Mouse (Mus musculus): ENCODE measurements around the gene E2f8. TPM values are rescaled to one million over a fixed set of nuclear protein-coding genes. Genes with fewer than 3 reads are reported as not detected.

E2f8 gene
- total and polyA plus RNA-seq, 3 experiments: 2.6 to 17.1 (median 3.8) TPM

GRCm38 (mm10) chr7:48898416-48898815, 17.0 kb upstream of the E2f8 start:
- no peak for DNase-seq (ENCODE audit: extremely low read depth)
- Histone ChIP-seq H3K4me2 (ENCODE audit: insufficient read depth, low read depth, poor library complexity, severe bottlenecking) (no peak overlapping the region), H3K36me3 (replicated peaks in 1 of 2; ENCODE audit: control insufficient read depth in 1 of 2, insufficient read depth in 1 of 2, low read length in 1 of 2) (no peaks in the 10 kb centered on the region), H3K27me3 (replicated peaks) (peaks cover 3% of the 10 kb centered on the region), H3K9ac (ENCODE audit: insufficient read depth, low read depth) (no peak overlapping the region), H3K4me3 (replicated peaks in 1 of 3; ENCODE audit: low read depth in 2 of 3, low read length in 2 of 3, poor library complexity in 1 of 3) (no peak overlapping the region), H3K4me1 (ENCODE audit: control insufficient read depth in 1 of 2, insufficient read depth in 2 of 2) (peaks cover 4 to 6% of the 10 kb centered on the region in 2 experiments; a peak in 2 of 4 replicates), H3K79me2 (replicated peaks; ENCODE audit: control insufficient read depth, extremely low read depth, insufficient read depth, poor library complexity, severe bottlenecking) (no peaks in the 10 kb centered on the region), H3K27ac (ENCODE audit: insufficient read depth, low read depth) (no peak overlapping the region), H3K9me3 (replicated peaks; ENCODE audit: low read length) (no peaks in the 10 kb centered on the region)
- in situ Hi-C loops (cut with MboI; ENCODE audit: low pct_ligation_motif_present, low pct_unique_long_range_greater_than_20kb, low sequenced_read_pairs) (no loop called here), dilution Hi-C loops (cut with MboI; ENCODE audit: extremely low pct_ligation_motif_present, extremely low pct_unique_long_range_greater_than_20kb, low sequenced_read_pairs) (no loop called here)
- no peak for TF ChIP-seq POLR2AphosphoS2 (IDR thresholded peaks at IDR 0.05; ENCODE audit: low read depth, low read length)
- TF ChIP-seq TBP (conservative IDR thresholded peaks at IDR 0.05; ENCODE audit: low read depth, low read length): no peak
- no peak for TF ChIP-seq PAX5 (IDR thresholded peaks at IDR 0.05; ENCODE audit: low read length)
- TF ChIP-seq NELFE (IDR thresholded peaks at IDR 0.05; ENCODE audit: low read depth, low read length): no peak
- TF ChIP-seq NRF1 (IDR thresholded peaks at IDR 0.05; ENCODE audit: low read depth, low read length): no peak
- TF ChIP-seq MYC (IDR thresholded peaks at IDR 0.05; ENCODE audit: low read depth, low read length): no peak
- no peak for TF ChIP-seq SIN3A (IDR thresholded peaks at IDR 0.05; ENCODE audit: low read length)

- H3K27me3 ChIP-seq (replicated peaks): peaks cover 4% of the 10 kb centered on the region
- H3K27ac ChIP-seq (ENCODE audit: insufficient read depth, low read depth): no peak overlapping the region
- no peaks in the 10 kb centered on the region for H3K36me3 ChIP-seq (replicated peaks in 1 of 2; ENCODE audit: control insufficient read depth in 1 of 2, insufficient read depth in 1 of 2, low read length in 1 of 2)
- TF ChIP-seq EP300 (IDR thresholded peaks at IDR 0.05; ENCODE audit: low read length) (no peak), ETS1 (conservative IDR thresholded peaks at IDR 0.05; ENCODE audit: low read depth, low read length) (no peak), ZMIZ1 (IDR thresholded peaks at IDR 0.05; ENCODE audit: low read depth, low read length) (no peak), RCOR1 (conservative IDR thresholded peaks at IDR 0.05; ENCODE audit: low read depth, low read length) (no peak), JUND (conservative IDR thresholded peaks at IDR 0.05; ENCODE audit: low read depth, low read length) (no peak), ZNF384 (IDR thresholded peaks at IDR 0.05; ENCODE audit: low read depth, low read length) (no peak), IRF4 (IDR thresholded peaks at IDR 0.05; ENCODE audit: low read depth, low read length) (no peak), SIN3A (IDR thresholded peaks at IDR 0.05; ENCODE audit: low read length) (no peak), TCF12 (IDR thresholded peaks at IDR 0.05; ENCODE audit: low read depth, low read length) (no peak), MEF2A (IDR thresholded peaks at IDR 0.05; ENCODE audit: borderline replicate concordance, low read depth, low read length) (no peak), NELFE (IDR thresholded peaks at IDR 0.05; ENCODE audit: low read depth, low read length) (no peak)
- H3K79me2 ChIP-seq (replicated peaks; ENCODE audit: control insufficient read depth, extremely low read depth, insufficient read depth, poor library complexity, severe bottlenecking): no peaks in the 10 kb centered on the region
- H3K9me3 ChIP-seq (replicated peaks; ENCODE audit: low read length): no peaks in the 10 kb centered on the region
- H3K4me1 ChIP-seq (ENCODE audit: control insufficient read depth in 1 of 2, insufficient read depth in 2 of 2): peaks cover 4 to 6% of the 10 kb centered on the region in 2 experiments; a peak in 2 of 4 replicates
- H3K4me2 ChIP-seq (ENCODE audit: insufficient read depth, low read depth, poor library complexity, severe bottlenecking): no peak overlapping the region
- H3K9ac ChIP-seq (ENCODE audit: insufficient read depth, low read depth): no peak overlapping the region
- no peak for DNase-seq (ENCODE audit: extremely low read depth)
- H3K4me3 ChIP-seq (replicated peaks in 1 of 3; ENCODE audit: low read depth in 2 of 3, low read length in 2 of 3, poor library complexity in 1 of 3): no peak overlapping the region
- in situ Hi-C loops (cut with MboI; ENCODE audit: low pct_ligation_motif_present, low pct_unique_long_range_greater_than_20kb, low sequenced_read_pairs): no loop called here
- dilution Hi-C loops (cut with MboI; ENCODE audit: extremely low pct_ligation_motif_present, extremely low pct_unique_long_range_greater_than_20kb, low sequenced_read_pairs): no loop called here
Observed at GRCm38 (mm10) chr7:48897539-48898163, 16.3 kb upstream of the E2f8 start.

All from CH12.LX (cell line).